Mouse (Mus musculus) naive thymus-derived CD4-positive, alpha-beta T cell, adult 2 months (primary cell): ENCODE data around the gene Tmem74b.
A peak's percentile ranks its signal among the peaks of the same experiment; 100 is the strongest.

Experiments
- DNase-seq: peaks from one replicate; pipeline ENCODE4 v3.0.0-alpha.2; 2011; ENCODE audit warnings: low read depth

Tmem74b gene

GRCm38 (mm10) chr2:151701231-151702145 lies at the start of gene Tmem74b:
Tmem74b (plus strand) TSS chr2:151702008.
- DNase-seq = no peak

- DNase-seq = no peak
These were observed 49.8 kb upstream of the Tmem74b start for GRCm38 (mm10) chr2:151652053-151652452.

- DNase-seq = no peak
These were observed 33.4 kb upstream of the Tmem74b start, which contains the start of gene Rad21l for GRCm38 (mm10) chr2:151668433-151668832. Rad21l (minus strand) TSS chr2:151668533.

GRCm38 (mm10) chr2:151670026-151670967 lies 31.5 kb upstream of the Tmem74b start:
- no peak for DNase-seq

- DNase-seq = no peak
These were observed 30.9 kb upstream of the Tmem74b start for GRCm38 (mm10) chr2:151670968-151671329.

- peak; percentile 5 for DNase-seq
These were observed 25.6 kb upstream of the Tmem74b start for GRCm38 (mm10) chr2:151676234-151676633.

- DNase-seq = peak; percentile 43
These were observed 19.5 kb upstream of the Tmem74b start for GRCm38 (mm10) chr2:151682357-151682756.

- no peak for DNase-seq
These were observed 18.8 kb upstream of the Tmem74b start for GRCm38 (mm10) chr2:151682976-151683375.

GRCm38 (mm10) chr2:151702146-151702850 lies 490 bp downstream of the Tmem74b start:
- no peak for DNase-seq

GRCm38 (mm10) chr2:151702851-151703190 lies 1.0 kb downstream of the Tmem74b start:
- DNase-seq = no peak

GRCm38 (mm10) chr2:151712647-151713046 lies 10.8 kb downstream of the Tmem74b start:
- no peak for DNase-seq

GRCm38 (mm10) chr2:151715526-151715925 lies 13.7 kb downstream of the Tmem74b start:
- no peak for DNase-seq

- DNase-seq = no peak
These were observed 14.7 kb downstream of the Tmem74b start for GRCm38 (mm10) chr2:151716318-151717055.

- no peak for DNase-seq
These were observed 22.3 kb downstream of the Tmem74b start for GRCm38 (mm10) chr2:151724094-151724493.

- no peak for DNase-seq
These were observed 31.5 kb downstream of the Tmem74b start for GRCm38 (mm10) chr2:151733151-151733865.

GRCm38 (mm10) chr2:151735422-151735821 lies 33.6 kb downstream of the Tmem74b start:
- no peak for DNase-seq

GRCm38 (mm10) chr2:151738460-151738859 lies 36.7 kb downstream of the Tmem74b start:
- DNase-seq = no peak

GRCm38 (mm10) chr2:151739081-151739480 lies 37.3 kb downstream of the Tmem74b start:
- DNase-seq = no peak

- no peak for DNase-seq
These were observed 37.7 kb downstream of the Tmem74b start for GRCm38 (mm10) chr2:151739505-151739904.

GRCm38 (mm10) chr2:151740741-151741526 lies 39.1 kb downstream of the Tmem74b start:
- DNase-seq = peak; percentile 94
